Mouse (Mus musculus): ENCODE measurements around the gene Elovl4. TPM values are rescaled to one million over a fixed set of nuclear protein-coding genes. Genes with fewer than 3 reads are reported as not detected.

Gene Elovl4
- total RNA-seq, 2 experiments from 2014 or later = 88.9 to 90.0 TPM

Other genes starting within 250 kb of the Elovl4 start
- 1 to 10 TPM; 1.6 to 2.5 TPM for gene Ttk, start 28.4 kb upstream of the Elovl4 start, total RNA-seq (2021)
- 10 to 100 TPM; 33.5 to 38.0 TPM for gene Bckdhb, start 118.9 kb upstream of the Elovl4 start, total RNA-seq (2021)